Comparison of ENCODE assay signal across 21 mouse cellular contexts in genomic region chrX:164152703-164153102, GRCm38 (mm10). TPM values are rescaled to one million over a fixed set of nuclear protein-coding genes. Genes with fewer than 3 reads are reported as not detected.
A peak's percentile ranks its signal among the peaks of the same experiment; 100 is the strongest.
DNase-seq lines count a peak whose midpoint lies in the region; ATAC-seq and TF ChIP-seq lines count a peak whose summit lies in the region.
"Had no signal": no experiment of that assay in that cellular context is flagged by ENCODE, and none has a peak within 500 bp of the region (broad histone marks: within the 10 kb centered on the region; RNA-seq: fewer than 3 reads in every experiment).

No protein-coding gene starts in this region.

- no peak for ATAC-seq in heart, embryonic 12.5 days (ENCODE audit: insufficient number of reproducible peaks, low FRiP score)
- no peak for ATAC-seq in megakaryocyte, adult 5-6 weeks (ENCODE audit: poor library complexity, severe bottlenecking)
- ATAC-seq: forebrain, embryonic 16.5 days; hindbrain, embryonic 16.5 days had no signal

- DNase-seq in heart, adult 8-10 months (ENCODE audit: low spot score) = peak; percentile 21
- DNase-seq in heart, postnatal 10 days = peak; percentile 4 to 24
- DNase-seq in kidney, adult 2 months = peak; percentile 70
- DNase-seq in kidney, postnatal 36 days = peak; percentile 52 to 59
- DNase-seq in right cerebral cortex, adult 18-20 months = no peak
- DNase-seq in cerebellum, adult 2 months = no peak
- DNase-seq: adrenal gland, postnatal 36 days; cerebellum, postnatal 14 days; thymus, postnatal 14 days had no signal

- intact Hi-C loops in heart, postnatal 10 days (cut with DNase I) = no loop called here

- no peaks in the 10 kb centered on the region for H3K4me1 ChIP-seq in heart, embryonic 12.5 days (replicated peaks)
- H3K4me1 ChIP-seq in kidney, adult 2 months (ENCODE audit: control insufficient read depth, insufficient read depth, low read length) = peaks cover 2% of the 10 kb centered on the region; the same call in 1 of the 2 replicates
- H3K4me1 ChIP-seq in cerebellum, adult 2 months (ENCODE audit: control insufficient read depth, insufficient read depth, low read length) = no peaks in the 10 kb centered on the region
- H3K4me1 ChIP-seq: limb, embryonic 13.5 days; liver, embryonic 15.5 days; midbrain, embryonic 10.5 days; stomach, embryonic 15.5 days had no signal

- H3K9me3 ChIP-seq in heart, embryonic 12.5 days (replicated peaks) = 0 out of 2 replicates have a peak, but pooled peaks cover 6% of the 10 kb centered on the region
- H3K9me3 ChIP-seq: limb, embryonic 13.5 days; liver, embryonic 15.5 days; midbrain, embryonic 10.5 days; stomach, embryonic 15.5 days had no signal

- no peak for TF ChIP-seq POLR2A in kidney, adult 2 months (IDR thresholded peaks at IDR 0.05; ENCODE audit: low read depth, low read length)
- no peak for TF ChIP-seq POLR2A in cerebellum, adult 2 months (IDR thresholded peaks at IDR 0.05; ENCODE audit: borderline replicate concordance, insufficient read depth, low read length)

- no peaks in the 10 kb centered on the region for H3K36me3 ChIP-seq in heart, embryonic 12.5 days
- H3K36me3 ChIP-seq in kidney, adult 2 months (ENCODE audit: control insufficient read depth, insufficient read depth, low read length) = no peaks in the 10 kb centered on the region
- H3K36me3 ChIP-seq: limb, embryonic 13.5 days; liver, embryonic 15.5 days; midbrain, embryonic 10.5 days; stomach, embryonic 15.5 days had no signal

- H3K9ac ChIP-seq in heart, embryonic 12.5 days = no peak overlapping the region
- H3K9ac ChIP-seq: limb, embryonic 13.5 days; liver, embryonic 15.5 days; stomach, embryonic 15.5 days had no signal

- no peak overlapping the region for H3K4me3 ChIP-seq in heart, embryonic 12.5 days
- no peak overlapping the region for H3K4me3 ChIP-seq in kidney, adult 2 months (ENCODE audit: insufficient read depth, low read depth, low read length)
- H3K4me3 ChIP-seq in cerebellum, adult 2 months (replicated peaks; ENCODE audit: insufficient read depth, low read depth, low read length) = no peak overlapping the region
- H3K4me3 ChIP-seq: erythroblast, embryonic 14.5 days; layer of hippocampus, adult 2 months; left cerebral cortex, adult 2 months; limb, embryonic 13.5 days; liver, embryonic 15.5 days; midbrain, embryonic 10.5 days; stomach, embryonic 15.5 days had no signal

- no peaks in the 10 kb centered on the region for H3K27me3 ChIP-seq in heart, embryonic 12.5 days (replicated peaks)
- H3K27me3 ChIP-seq in kidney, adult 2 months (replicated peaks; ENCODE audit: control insufficient read depth, insufficient read depth, low read length) = no peaks in the 10 kb centered on the region
- H3K27me3 ChIP-seq in cerebellum, adult 2 months (ENCODE audit: control insufficient read depth, insufficient read depth, low read length) = no peaks in the 10 kb centered on the region
- H3K27me3 ChIP-seq: stomach, embryonic 15.5 days had no signal

- TF ChIP-seq CTCF in kidney, adult 2 months (conservative IDR thresholded peaks at IDR 0.05; ENCODE audit: insufficient read depth, insufficient read length, low read depth, low read length) = no peak
- no peak for TF ChIP-seq CTCF in cerebellum, adult 2 months (IDR thresholded peaks at IDR 0.05; ENCODE audit: borderline replicate concordance, insufficient read depth, low read depth, low read length)

- 59% methylated on average over 2 of the region's 2 CpGs for WGBS in heart, embryonic 12.5 days
- 40% methylated on average over 2 of the region's 2 CpGs for WGBS in kidney, adult 2 months
- WGBS in cerebellum, adult 2 months = 55% methylated on average over 2 of the region's 2 CpGs

- no peak overlapping the region for H3K27ac ChIP-seq in heart, embryonic 12.5 days (ENCODE audit: poor library complexity, severe bottlenecking)
- peak overlapping the region; percentile 92 for H3K27ac ChIP-seq in kidney, adult 2 months (ENCODE audit: insufficient read depth, low read depth, low read length)
- H3K27ac ChIP-seq in cerebellum, adult 2 months (ENCODE audit: insufficient read depth, low read length) = no peak overlapping the region
- H3K27ac ChIP-seq: layer of hippocampus, adult 2 months; left cerebral cortex, adult 2 months; limb, embryonic 13.5 days; liver, embryonic 15.5 days; midbrain, embryonic 10.5 days; stomach, embryonic 15.5 days had no signal

- H3K4me2 ChIP-seq in heart, embryonic 12.5 days = no peak overlapping the region
- H3K4me2 ChIP-seq: limb, embryonic 13.5 days; liver, embryonic 15.5 days; stomach, embryonic 15.5 days had no signal

RNA-seq across cellular contexts. Expression of gene Ace2, which starts 13.6 kb away (rescaled TPM):
- total RNA-seq in heart, adult 8-10 months (2022) = 1 to 10 TPM in 2 of 4 experiments, under 1 TPM in 2; 0.57 to 1.4 (median 0.89) TPM
- polyA plus RNA-seq in heart, embryonic 12.5 days (2016; fragmentation: Nextera tagmentation; extraction: Ambion mirVana) = 0.17 and 0.18 TPM in 2 replicates
- total RNA-seq in heart, postnatal 10 days (2021) = under 1 TPM; 0.65 to 0.69 TPM
- 8.4 and 11.0 TPM in 2 replicates for polyA plus RNA-seq in kidney, adult 2 months (2012; rRNA removed)
- 1.2 and 1.3 TPM in 2 replicates for polyA plus RNA-seq in cerebellum, adult 2 months (2012; rRNA removed)
- not detected in 2 replicates for total RNA-seq in megakaryocyte, adult 5-6 weeks (2015)
- total RNA-seq in megakaryocyte, adult 5-6 weeks (2017) = not detected in 2 replicates
- total RNA-seq: ES-E14 had no signal
- polyA plus RNA-seq: erythroblast, embryonic 14.5 days; forebrain, embryonic 16.5 days had no signal

Comparison
In these comparisons a context has a peak if more than half of its experiments do, and no peak if none do; other contexts are left out.
1. DNase-seq: peak in heart, adult 8-10 months (single experiment), heart, postnatal 10 days (2 of 2), kidney, adult 2 months (single experiment) and kidney, postnatal 36 days (2 of 2); none in right cerebral cortex, adult 18-20 months (single experiment) and cerebellum, adult 2 months (0 of 2).